ENCODE assay signal across 8 mouse cellular contexts in genomic region chr6:72957676-72958641, GRCm38 (mm10). TPM values are rescaled to one million over a fixed set of nuclear protein-coding genes. Genes with fewer than 3 reads are reported as not detected.
DNase-seq lines count a peak whose midpoint lies in the region; ATAC-seq and TF ChIP-seq lines count a peak whose summit lies in the region.

No protein-coding gene starts in this region.

- H3K36me3 ChIP-seq in forebrain, embryonic 15.5 days = no peaks in the 10 kb centered on the region
- H3K36me3 ChIP-seq in neural tube, embryonic 15.5 days = no peaks in the 10 kb centered on the region

- no peaks in the 10 kb centered on the region for H3K27me3 ChIP-seq in forebrain, embryonic 15.5 days
- H3K27me3 ChIP-seq in neural tube, embryonic 15.5 days (replicated peaks) = no peaks in the 10 kb centered on the region

- peak; percentile 36; the same call in 1 of the 2 replicates for TF ChIP-seq CTCF in layer of hippocampus, adult 2 months (conservative IDR thresholded peaks at IDR 0.05)
- no peak for TF ChIP-seq CTCF in lung, adult 2 months (IDR thresholded peaks at IDR 0.05; ENCODE audit: insufficient read depth, low read length)

- under 1% methylated on average over 75 of the region's 75 CpGs for WGBS in forebrain, embryonic 15.5 days
- 1% methylated on average over 74 of the region's 75 CpGs for WGBS in lung, adult 2 months
- under 1% methylated on average over 66 of the region's 75 CpGs for WGBS in neural tube, embryonic 15.5 days

- peak overlapping the region; percentile 98 for H3K27ac ChIP-seq in forebrain, embryonic 15.5 days (replicated peaks)
- H3K27ac ChIP-seq in layer of hippocampus, adult 2 months = peak overlapping the region; percentile 94
- H3K27ac ChIP-seq in neural tube, embryonic 15.5 days (replicated peaks) = peak overlapping the region; percentile 96

- H3K4me2 ChIP-seq in forebrain, embryonic 15.5 days (replicated peaks) = peak overlapping the region; percentile 67
- H3K4me2 ChIP-seq in neural tube, embryonic 15.5 days = peak overlapping the region; percentile 68

- peak; percentile 95 for TF ChIP-seq POLR2A in lung, adult 2 months (IDR thresholded peaks at IDR 0.05; ENCODE audit: borderline replicate concordance, extremely low read depth, low read depth, low read length)

- intact Hi-C loops in heart, postnatal 25 days (cut with DNase I) = loop anchor here (2.0 kb wide), 1 partner anchor 23 kb away; no protein-coding TSS in a partner anchor

- peak; percentile 84 for DNase-seq in ES-CJ7 (ENCODE audit: low read depth, low spot score)
- peak; percentile 86 for DNase-seq in cerebellum, adult 11 months
- DNase-seq in heart, postnatal 25 days (ENCODE audit: low spot score) = peak; percentile 81
- DNase-seq in layer of hippocampus, adult 2 months (ENCODE audit: low spot score in 2 of 2) = peak; percentile 72 to 79
- DNase-seq in lung, adult 2 months = peak; percentile 87
- DNase-seq in thymus, adult 18-20 months = peak; percentile 82 to 83

- peak overlapping the region; percentile 87 for H3K4me3 ChIP-seq in forebrain, embryonic 15.5 days
- peak overlapping the region; percentile 94 for H3K4me3 ChIP-seq in layer of hippocampus, adult 2 months
- H3K4me3 ChIP-seq in lung, adult 2 months (replicated peaks; ENCODE audit: extremely low read depth, low read depth, low read length) = peak overlapping the region; percentile 72
- peak overlapping the region; percentile 90 for H3K4me3 ChIP-seq in neural tube, embryonic 15.5 days (replicated peaks)

- peak; percentile 88 for ATAC-seq in forebrain, embryonic 15.5 days (replicated peaks)
- ATAC-seq in neural tube, embryonic 15.5 days (ENCODE audit: low FRiP score) = peak; percentile 90

- H3K4me1 ChIP-seq in forebrain, embryonic 15.5 days = peaks cover 25% of the 10 kb centered on the region
- peaks cover 11% of the 10 kb centered on the region; the same call in 1 of the 2 replicates for H3K4me1 ChIP-seq in lung, adult 2 months (ENCODE audit: control insufficient read depth, insufficient read depth, low read length)
- peaks cover 38% of the 10 kb centered on the region for H3K4me1 ChIP-seq in neural tube, embryonic 15.5 days

- H3K9me3 ChIP-seq in forebrain, embryonic 15.5 days = no peaks in the 10 kb centered on the region
- no peaks in the 10 kb centered on the region for H3K9me3 ChIP-seq in neural tube, embryonic 15.5 days (replicated peaks)

- peak overlapping the region; percentile 100 for H3K9ac ChIP-seq in forebrain, embryonic 15.5 days (replicated peaks)
- H3K9ac ChIP-seq in neural tube, embryonic 15.5 days (replicated peaks) = peak overlapping the region; percentile 100

RNA-seq across cellular contexts. Expression of gene Tmsb10, which starts 0.6 kb away (rescaled TPM):
- 4,419 and 4,667 TPM in 2 replicates for polyA plus RNA-seq in forebrain, embryonic 15.5 days (2015; fragmentation: Nextera tagmentation; extraction: Ambion mirVana)
- total RNA-seq in heart, postnatal 25 days (2021) = 100 to 1,000 TPM; 126 to 128 TPM
- total RNA-seq in layer of hippocampus, adult 2 months (2021) = 100 to 1,000 TPM; 318 to 329 TPM
- polyA plus RNA-seq in lung, adult 2 months (2012; rRNA removed) = 76.1 and 85.7 TPM in 2 replicates
- 3,928 and 4,902 TPM in 2 replicates for polyA plus RNA-seq in neural tube, embryonic 15.5 days (2015; fragmentation: Nextera tagmentation; extraction: Ambion mirVana)

RNA-seq across cellular contexts. Expression of gene Kcmf1, which starts 58.2 kb away (rescaled TPM):
- polyA plus RNA-seq in forebrain, embryonic 15.5 days (2015; fragmentation: Nextera tagmentation; extraction: Ambion mirVana) = 37.6 and 38.9 TPM in 2 replicates
- total RNA-seq in heart, postnatal 25 days (2021) = 100 to 1,000 TPM in 1 of 2 experiments, 10 to 100 TPM in 1; 97.7 to 101 TPM
- total RNA-seq in layer of hippocampus, adult 2 months (2021) = 10 to 100 TPM; 57.8 to 64.1 TPM
- 108 and 150 TPM in 2 replicates for polyA plus RNA-seq in lung, adult 2 months (2012; rRNA removed)
- 36.5 and 40.9 TPM in 2 replicates for polyA plus RNA-seq in neural tube, embryonic 15.5 days (2015; fragmentation: Nextera tagmentation; extraction: Ambion mirVana)

Comparison
In these comparisons a context has a peak if more than half of its experiments do, and no peak if none do; other contexts are left out.
1. Peak in every context shown above with its lines: DNase-seq, ATAC-seq, H3K4me3 ChIP-seq and H3K27ac ChIP-seq.
2. RNA of gene Tmsb10, which starts 0.6 kb away (polyA plus RNA-seq): 3,928 to 4,902 TPM in neural tube, embryonic 15.5 days and 4,419 to 4,667 TPM in forebrain, embryonic 15.5 days; 76.1 to 85.7 TPM in lung, adult 2 months; every median in the first group is over 10 times any median in the second.